Mouse (Mus musculus) liver, adult 2 months (tissue): ENCODE results near the gene Nsmce1.

Experiments
- CTCF ChIP-seq: fragments of 200-500 bp; IDR thresholded peaks from 2 replicates; pipeline ENCODE4 v1.5.1; 2011; ENCODE audit warnings: low read depth, low read length, control low read depth
- POLR2A ChIP-seq: fragments of 200-500 bp; IDR thresholded peaks from 2 replicates; pipeline ENCODE4 v1.6.1; 2011; ENCODE audit warnings: low read length, control low read depth; ENCODE audit not compliant: insufficient read depth; ENCODE audit errors: extremely low read depth

DNA sequence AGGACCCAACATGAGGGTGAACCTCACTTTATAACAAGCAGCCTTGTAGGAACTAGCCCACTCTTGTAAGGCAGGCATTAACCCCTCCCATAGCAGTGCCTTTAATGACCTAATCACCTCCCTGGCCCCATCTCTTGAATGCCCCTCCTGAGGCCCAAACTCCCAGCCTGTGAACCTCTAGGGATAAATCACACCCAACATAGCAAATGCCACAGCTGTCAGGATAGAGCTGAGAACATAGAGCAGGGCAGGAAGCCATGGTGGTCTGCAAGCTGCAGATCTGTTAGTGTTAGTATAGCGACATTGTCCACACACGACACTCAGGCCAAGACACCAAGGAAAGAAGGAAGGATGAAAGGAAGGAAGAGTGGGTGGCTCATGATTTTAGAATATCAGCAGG, 40.3 kb downstream of the Nsmce1 start:
- no peak for TF ChIP-seq CTCF
- no peak for TF ChIP-seq POLR2A
